Mouse (Mus musculus) stomach, embryonic 16.5 days (tissue): ENCODE measurements around the gene Llgl2. TPM values are rescaled to one million over a fixed set of nuclear protein-coding genes. Genes with fewer than 3 reads are reported as not detected.

Experiments used
- ATAC-seq: fragments of 200-750 bp; cut with Nextera tagmentation; 2 replicates; pipeline ENCODE4 v1.8.0; 2017; ENCODE audit warnings: moderate number of reproducible peaks, moderate TSS enrichment; ENCODE audit not compliant: insufficient read depth, low FRiP score
- H3K27ac ChIP-seq: fragments of 300-500 bp; sonication (generic); 2 replicates; pipeline ENCODE4 v1.5.1; 2014; ENCODE audit warnings: low read length
- H3K27me3 ChIP-seq: fragments of 300-500 bp; sonication (generic); 2 replicates; pipeline ENCODE4 v1.6.1; 2014; ENCODE audit warnings: low read length, control low read depth, mixed read lengths; ENCODE audit not compliant: control insufficient read depth, insufficient read depth
- H3K36me3 ChIP-seq: fragments of 300-500 bp; sonication (generic); 2 replicates; pipeline ENCODE4 v1.6.1; 2014; ENCODE audit warnings: low read length; ENCODE audit not compliant: control insufficient read depth, insufficient read depth
- H3K4me1 ChIP-seq: fragments of 300-500 bp; sonication (generic); 2 replicates; pipeline ENCODE4 v1.6.1; 2014; ENCODE audit warnings: low read length, control low read depth, mixed read lengths; ENCODE audit not compliant: control insufficient read depth, insufficient read depth
- H3K4me2 ChIP-seq: fragments of 300-500 bp; sonication (generic); 2 replicates; pipeline ENCODE4 v1.6.1; 2014; ENCODE audit warnings: low read depth, low read length, mixed read lengths
- H3K4me3 ChIP-seq: fragments of 300-500 bp; sonication (generic); replicated peaks from 2 replicates; pipeline ENCODE4 v1.5.1; 2014; ENCODE audit warnings: mild to moderate bottlenecking, low read length
- H3K9ac ChIP-seq: fragments of 300-500 bp; sonication (generic); 2 replicates; pipeline ENCODE4 v1.6.1; 2014; ENCODE audit warnings: low read length
- H3K9me3 ChIP-seq: fragments of 300-500 bp; sonication (generic); replicated peaks from 2 replicates; pipeline ENCODE4 v1.6.1; 2016; ENCODE audit warnings: low read length, control low read depth; ENCODE audit not compliant: control insufficient read depth
- WGBS: fragments of 180-500 bp; shearing (Covaris S2); extraction: QIAGEN DNeasy Blood & Tissue Kit; methylation state at CpG from one replicate; pipeline ENCODE4 v1.1.7; 2014; 5-methylcytosine and 5-hydroxymethylcytosine counted together
- polyA plus RNA-seq: library from polyadenylated mRNA; unstranded; fragments of >200 nt; fragmentation: Nextera tagmentation; extraction: Ambion mirVana; gene quantifications from 2 replicates; pipeline ENCODE4 v1.2.1, GENCODE M21; 2015

Llgl2 gene
- polyA plus RNA-seq, 1 experiment from 2014 or later: 65.6 TPM

DNA sequence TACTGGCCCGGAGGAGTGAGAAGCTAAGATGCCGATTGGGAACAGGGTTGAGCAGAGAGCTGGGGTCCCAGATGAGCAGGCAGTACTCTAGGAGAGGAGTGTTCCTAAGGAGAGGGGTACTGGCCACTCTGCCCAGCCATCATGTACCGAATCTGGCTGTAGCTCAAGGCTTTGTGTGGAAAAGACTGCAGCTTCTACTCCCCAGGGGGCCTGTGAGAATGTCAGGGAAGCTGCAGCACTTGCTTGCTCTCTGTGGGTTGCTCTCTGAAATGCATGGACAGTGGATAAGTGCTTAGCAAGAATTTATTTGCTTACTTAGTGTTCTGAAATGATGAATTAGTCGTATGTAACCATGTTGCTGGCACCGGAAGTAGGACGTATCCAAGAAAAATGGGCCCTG is 37.4 kb upstream of the Llgl2 start:
- Histone ChIP-seq H3K4me2 (no peak overlapping the region), H3K4me1 (0 out of 2 replicates have a peak, but pooled peaks cover 4% of the 10 kb centered on the region), H3K9me3 (no peaks in the 10 kb centered on the region), H3K9ac (no peak overlapping the region), H3K36me3 (peaks cover 5% of the 10 kb centered on the region; the same call in 1 of the 2 replicates), H3K4me3 (no peak overlapping the region), H3K27me3 (no peaks in the 10 kb centered on the region), H3K27ac (no peak overlapping the region)
- WGBS: 65% methylated on average over 6 of the region's 6 CpGs
- ATAC-seq: no peak

DNA sequence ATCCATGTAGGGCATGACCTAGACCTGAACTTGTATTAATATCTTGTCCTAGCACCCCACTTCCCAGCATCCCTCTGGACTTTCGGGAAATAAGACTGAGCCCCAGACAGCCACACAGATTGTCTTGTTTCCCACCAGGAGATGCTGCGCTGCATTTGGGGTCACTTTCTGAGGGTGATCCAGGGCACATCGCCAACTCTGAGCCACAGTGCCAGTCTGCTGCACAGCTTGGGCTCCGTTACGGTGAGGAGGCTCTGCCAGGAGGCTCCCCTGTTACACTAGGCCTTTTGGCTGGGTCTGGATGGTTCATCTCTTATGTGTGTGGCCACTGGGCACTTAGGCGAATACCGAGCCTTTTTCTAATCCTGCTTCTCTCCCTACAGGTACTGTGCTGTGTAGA is 34.1 kb upstream of the Llgl2 start:
- H3K4me3 ChIP-seq: no peak overlapping the region
- no peaks in the 10 kb centered on the region for H3K27me3 ChIP-seq
- no peaks in the 10 kb centered on the region for H3K9me3 ChIP-seq
- ATAC-seq: no peak
- no peak overlapping the region for H3K9ac ChIP-seq
- no peak overlapping the region for H3K27ac ChIP-seq
- WGBS: 91% methylated on average over 7 of the region's 7 CpGs
- H3K4me1 ChIP-seq: 0 out of 2 replicates have a peak, but pooled peaks cover 3% of the 10 kb centered on the region
- peaks cover 9% of the 10 kb centered on the region; the same call in 1 of the 2 replicates for H3K36me3 ChIP-seq
- no peak overlapping the region for H3K4me2 ChIP-seq

DNA sequence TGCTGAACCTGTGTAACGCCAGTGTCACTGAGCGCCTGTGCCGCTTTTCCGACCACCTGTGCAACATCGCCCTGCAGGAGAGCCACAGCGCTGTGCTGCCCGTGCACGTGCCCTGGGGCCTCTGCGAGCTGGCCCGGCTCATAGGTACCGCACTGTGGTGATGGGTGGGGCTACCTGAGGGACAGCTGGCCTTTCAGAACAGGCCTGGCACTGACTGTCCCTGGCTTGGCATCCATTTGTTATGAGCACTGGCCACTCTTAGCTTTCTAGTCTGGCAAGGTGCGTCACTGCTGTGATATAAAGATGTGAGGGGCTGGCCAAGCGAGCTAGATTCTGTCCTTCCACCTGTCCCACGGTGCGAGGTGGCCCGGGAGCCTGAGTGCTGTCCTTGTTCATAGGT is 31.9 kb upstream of the Llgl2 start:
- Histone ChIP-seq H3K4me2 (no peak overlapping the region), H3K27me3 (no peaks in the 10 kb centered on the region), H3K9ac (no peak overlapping the region), H3K9me3 (no peaks in the 10 kb centered on the region), H3K27ac (no peak overlapping the region), H3K4me3 (no peak overlapping the region), H3K4me1 (no peaks in the 10 kb centered on the region), H3K36me3 (peaks cover 14% of the 10 kb centered on the region; the same call in 1 of the 2 replicates)
- WGBS: 92% methylated on average over 16 of the region's 16 CpGs
- ATAC-seq: no peak

DNA sequence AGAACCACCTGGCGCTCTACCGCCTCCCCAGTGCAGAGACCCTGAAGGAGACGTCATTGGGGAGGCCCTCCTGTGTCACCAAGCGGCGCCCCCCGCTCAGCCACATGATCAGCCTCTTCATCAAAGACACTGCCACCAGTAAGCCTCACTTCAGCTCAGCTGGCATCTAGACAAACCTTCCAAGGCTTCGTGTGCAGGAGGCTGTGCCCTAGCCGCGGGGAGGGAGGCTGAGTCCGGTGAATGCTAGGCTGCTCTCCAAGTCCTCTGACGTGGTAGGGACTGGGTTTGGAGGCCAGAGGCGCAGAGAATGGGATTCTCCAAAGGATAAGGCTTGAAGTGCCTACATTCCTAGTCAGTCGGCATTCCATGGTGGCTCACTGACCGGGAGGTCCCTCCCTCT is 31.5 kb upstream of the Llgl2 start:
- 87% methylated on average over 14 of the region's 14 CpGs for WGBS
- H3K4me2 ChIP-seq: no peak overlapping the region
- H3K9ac ChIP-seq: no peak overlapping the region
- no peak overlapping the region for H3K27ac ChIP-seq
- no peaks in the 10 kb centered on the region for H3K9me3 ChIP-seq
- H3K36me3 ChIP-seq: peaks cover 14% of the 10 kb centered on the region; the same call in 1 of the 2 replicates
- no peak for ATAC-seq
- no peak overlapping the region for H3K4me3 ChIP-seq
- no peaks in the 10 kb centered on the region for H3K27me3 ChIP-seq
- no peaks in the 10 kb centered on the region for H3K4me1 ChIP-seq

DNA sequence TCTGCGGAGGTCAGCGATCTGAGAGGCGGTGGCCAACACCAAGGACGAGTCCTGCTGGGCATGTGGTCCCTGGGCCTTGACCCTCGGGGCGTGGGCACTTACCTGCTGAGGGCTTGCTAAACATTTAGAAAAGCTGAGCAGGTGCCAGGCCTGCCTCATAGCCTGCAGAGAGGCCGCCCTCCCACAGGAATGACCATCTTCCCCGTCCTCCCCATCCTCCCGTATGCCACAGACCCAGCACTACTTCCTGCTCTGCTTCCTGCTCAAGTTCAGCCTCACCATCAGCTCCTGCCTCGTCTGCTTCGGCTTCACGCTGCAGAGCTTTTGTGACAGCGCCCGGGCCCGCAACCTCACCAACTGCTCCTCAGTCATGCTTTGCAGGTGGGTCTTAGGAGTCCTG is 27.0 kb upstream of the Llgl2 start:
- no peak overlapping the region for H3K27ac ChIP-seq
- no peak overlapping the region for H3K4me3 ChIP-seq
- WGBS: 81% methylated on average over 15 of the region's 15 CpGs
- no peak overlapping the region for H3K4me2 ChIP-seq
- no peak for ATAC-seq
- no peak overlapping the region for H3K9ac ChIP-seq
- peaks cover 33% of the 10 kb centered on the region for H3K36me3 ChIP-seq
- H3K9me3 ChIP-seq: no peaks in the 10 kb centered on the region
- no peaks in the 10 kb centered on the region for H3K27me3 ChIP-seq
- H3K4me1 ChIP-seq: no peaks in the 10 kb centered on the region

DNA sequence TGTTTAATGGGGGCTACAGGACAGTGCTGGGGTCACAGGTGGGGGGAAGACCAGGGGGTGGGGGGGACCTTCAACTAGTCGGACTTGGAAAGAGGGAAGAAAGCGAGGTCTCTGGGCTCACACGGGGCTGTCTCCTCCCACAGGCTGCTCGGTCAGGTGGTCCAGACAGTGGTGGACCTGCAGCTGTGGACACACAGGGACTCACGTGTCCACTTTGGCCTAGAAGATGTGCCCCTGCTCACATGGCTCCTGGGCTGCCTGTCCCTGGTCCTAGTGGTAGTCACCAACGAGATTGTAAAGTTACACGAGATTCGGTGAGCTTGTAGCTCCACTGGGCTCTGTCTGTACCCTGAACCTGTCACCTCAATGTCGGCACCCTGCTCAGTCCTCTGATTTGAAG is 26.2 kb upstream of the Llgl2 start:
- H3K4me3 ChIP-seq: no peak overlapping the region
- H3K27me3 ChIP-seq: no peaks in the 10 kb centered on the region
- no peaks in the 10 kb centered on the region for H3K9me3 ChIP-seq
- WGBS: 66% methylated on average over 9 of the region's 9 CpGs
- no peak for ATAC-seq
- H3K4me2 ChIP-seq: no peak overlapping the region
- no peaks in the 10 kb centered on the region for H3K4me1 ChIP-seq
- no peak overlapping the region for H3K9ac ChIP-seq
- H3K36me3 ChIP-seq: peaks cover 33% of the 10 kb centered on the region
- H3K27ac ChIP-seq: no peak overlapping the region

DNA sequence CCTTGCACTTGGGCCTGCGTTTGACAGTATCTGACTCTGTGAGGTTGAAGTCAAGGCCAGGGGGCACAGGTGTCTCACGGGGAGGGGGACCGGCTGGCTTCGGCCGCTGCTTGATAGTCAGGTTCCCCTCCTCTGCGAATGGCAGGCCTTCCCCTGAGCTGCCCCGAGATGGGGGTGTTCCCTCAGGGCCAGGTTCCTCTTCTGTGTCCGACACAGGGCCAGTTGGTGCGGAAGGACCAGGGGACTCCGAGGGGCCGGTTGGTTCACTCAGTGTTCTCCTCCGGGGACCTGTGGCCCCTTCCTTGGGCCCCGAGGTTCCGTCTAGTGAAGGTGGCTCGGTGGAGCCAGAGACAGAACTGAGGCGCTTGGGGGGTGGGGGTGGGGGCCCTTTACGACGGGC is 22.9 kb upstream of the Llgl2 start:
- H3K4me1 ChIP-seq: no peaks in the 10 kb centered on the region
- no peak overlapping the region for H3K4me2 ChIP-seq
- H3K9ac ChIP-seq: no peak overlapping the region
- H3K27ac ChIP-seq: no peak overlapping the region
- no peaks in the 10 kb centered on the region for H3K9me3 ChIP-seq
- WGBS: 85% methylated on average over 18 of the region's 18 CpGs
- no peaks in the 10 kb centered on the region for H3K27me3 ChIP-seq
- no peak overlapping the region for H3K4me3 ChIP-seq
- H3K36me3 ChIP-seq: peaks cover 42% of the 10 kb centered on the region
- no peak for ATAC-seq

DNA sequence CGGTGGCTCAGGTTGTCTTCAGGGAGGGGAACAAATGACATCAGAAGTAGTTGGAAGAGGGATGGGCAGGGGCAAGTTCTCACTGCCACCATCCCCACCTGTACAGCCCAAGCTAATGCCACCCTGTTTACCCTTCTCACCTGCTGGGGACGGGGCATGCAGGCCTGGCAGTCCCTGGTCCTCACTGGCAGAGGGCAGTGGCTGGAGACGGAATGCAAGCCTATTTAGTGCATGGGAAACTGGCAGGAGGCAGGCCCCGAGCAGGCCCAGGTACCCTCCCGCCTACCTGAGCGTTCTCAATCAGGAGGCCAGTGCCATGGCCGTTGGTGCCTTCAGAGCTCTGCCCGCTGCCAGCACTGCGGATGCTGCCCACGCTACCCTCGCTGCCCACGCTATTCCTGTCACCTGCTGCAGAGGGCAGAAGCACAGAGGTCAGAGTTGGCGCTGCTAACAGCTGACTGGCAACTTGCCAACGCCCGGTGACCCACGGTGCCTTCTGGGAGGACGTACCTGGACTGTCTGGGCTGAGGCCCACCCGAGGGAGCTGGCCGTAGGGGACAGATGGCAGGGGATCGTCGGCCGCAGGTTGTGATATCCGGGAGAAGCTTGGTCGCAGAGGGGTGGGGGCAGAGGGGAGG is 20.7 kb upstream of the Llgl2 start:
- peaks cover 9% of the 10 kb centered on the region for H3K4me1 ChIP-seq
- no peaks in the 10 kb centered on the region for H3K27me3 ChIP-seq
- H3K36me3 ChIP-seq: peaks cover 37% of the 10 kb centered on the region
- H3K9me3 ChIP-seq: no peaks in the 10 kb centered on the region
- 88% methylated on average over 24 of the region's 24 CpGs for WGBS
- H3K9ac ChIP-seq: no peak overlapping the region
- H3K4me3 ChIP-seq: no peak overlapping the region
- H3K4me2 ChIP-seq: no peak overlapping the region
- H3K27ac ChIP-seq: no peak overlapping the region
- no peak for ATAC-seq

DNA sequence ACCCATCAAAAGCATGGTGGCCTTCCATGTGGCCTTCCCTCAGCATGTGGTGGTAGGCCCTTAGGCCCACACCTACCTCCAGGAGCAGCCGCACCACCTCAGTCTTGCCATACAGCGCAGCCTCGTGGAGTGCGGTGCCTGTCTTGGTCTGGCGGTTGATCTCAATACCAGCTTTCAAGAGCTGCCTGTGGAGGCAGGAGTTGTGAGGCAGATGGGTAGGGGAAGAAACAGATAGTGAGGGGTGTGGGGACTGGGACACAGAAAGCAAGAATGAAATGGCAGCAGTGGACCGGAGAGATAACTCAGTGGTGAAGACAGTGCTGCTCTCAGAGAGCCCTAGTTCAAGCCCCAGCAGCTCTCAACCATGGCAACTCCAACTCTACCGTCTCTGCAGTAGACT is 18.8 kb upstream of the Llgl2 start:
- Histone ChIP-seq H3K4me2 (no peak overlapping the region), H3K27ac (no peak overlapping the region), H3K27me3 (no peaks in the 10 kb centered on the region), H3K4me1 (peaks cover 27% of the 10 kb centered on the region), H3K36me3 (peaks cover 25% of the 10 kb centered on the region), H3K9me3 (no peaks in the 10 kb centered on the region), H3K9ac (no peak overlapping the region), H3K4me3 (no peak overlapping the region)
- no peak for ATAC-seq
- WGBS: 95% methylated on average over 7 of the region's 7 CpGs
